Mouse (Mus musculus): ENCODE results near the gene Gm13290.
"Not testable (repeated sequence)": the region's sequence is repeated elsewhere in the genome, so short reads cannot be mapped to it uniquely, and the experiment has no call there.

DNA sequence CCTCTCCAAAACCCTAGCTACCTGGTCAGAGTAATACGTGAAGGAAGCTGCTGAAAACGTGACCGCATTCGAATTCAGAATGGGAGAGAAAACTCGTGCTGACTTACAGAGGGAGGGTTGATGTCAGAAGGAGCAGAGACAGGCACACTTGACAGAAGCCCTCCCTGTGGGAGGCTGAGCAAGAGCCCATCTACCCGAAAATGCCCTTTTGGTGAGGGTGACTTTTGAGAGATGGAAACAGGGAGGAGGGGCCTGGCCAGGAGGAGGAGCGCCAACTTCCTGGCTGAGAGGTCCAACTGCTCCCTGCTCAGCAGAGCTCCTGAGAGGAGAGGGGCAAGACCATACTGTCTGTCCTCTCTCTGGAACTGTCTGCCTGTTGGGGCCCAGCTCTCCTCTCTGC is 25.7 kb downstream of the Gm13290 start, which contains the start of gene Gm13285:
- TF ChIP-seq CTCF (IDR thresholded peaks at IDR 0.05; ENCODE audit: low read depth, low read length); POLR2AphosphoS5 (IDR thresholded peaks at IDR 0.05; ENCODE audit: insufficient replicate concordance, low read depth, low read length); GATA1 (IDR thresholded peaks at IDR 0.05; ENCODE audit: borderline replicate concordance, low read length): not testable (repeated sequence)
